Mouse (Mus musculus) MEL-GATA-1-ER (cell line): ENCODE results near the gene Tex264.

ENCODE experiments used
- DNase-seq: peaks from one replicate; pipeline ENCODE4 v3.0.0-alpha.2; 2012; ENCODE audit warnings: low read depth; ENCODE audit errors: extremely low read depth

Tex264 gene

DNA sequence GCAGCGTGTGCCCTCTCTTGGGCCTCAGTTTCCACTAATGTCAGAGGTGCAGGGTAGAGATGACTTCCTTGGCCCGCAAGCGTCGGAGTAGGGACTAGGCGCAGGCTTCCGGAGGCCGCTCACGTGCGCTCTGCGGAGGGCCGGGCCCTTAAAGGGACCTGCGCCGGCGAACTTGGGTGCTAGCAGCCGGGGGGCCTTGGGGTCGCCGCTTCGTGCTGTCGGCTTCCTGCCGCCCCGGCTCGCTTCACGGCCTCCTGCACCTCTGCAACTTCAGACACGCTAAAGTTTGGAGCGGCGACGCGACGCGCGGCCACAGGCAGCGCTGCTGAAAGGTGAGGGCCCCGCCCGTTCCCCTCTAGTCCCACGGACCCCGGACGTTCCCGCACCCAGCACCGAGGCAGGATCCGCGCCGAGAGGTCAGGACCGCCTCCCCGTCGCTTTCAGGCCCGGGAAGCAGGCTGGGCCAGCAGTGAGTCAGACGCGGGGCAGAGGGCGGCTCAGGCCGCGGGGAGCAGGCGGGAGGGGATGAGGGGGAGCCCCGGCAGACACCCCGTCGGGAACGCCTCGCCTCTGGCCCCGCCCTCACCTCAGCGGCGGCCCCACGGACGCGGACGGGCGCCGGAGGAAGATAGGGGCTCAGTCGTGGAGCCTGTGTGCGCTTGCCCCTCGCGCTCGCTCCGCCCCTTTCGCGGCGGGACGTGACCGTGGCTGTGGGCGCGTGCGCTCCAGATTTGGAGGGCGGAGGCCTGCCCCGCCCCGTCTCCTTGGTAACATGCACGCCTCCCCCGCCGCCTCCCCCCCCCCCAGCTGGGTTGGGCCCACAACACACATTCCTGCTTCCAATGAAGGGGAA is at the start of gene Tex264:
Gene Tex264 (minus strand): TSS at position 679 of the 853 bp plus-strand sequence.
- DNase-seq, result peak; percentile 22

DNA sequence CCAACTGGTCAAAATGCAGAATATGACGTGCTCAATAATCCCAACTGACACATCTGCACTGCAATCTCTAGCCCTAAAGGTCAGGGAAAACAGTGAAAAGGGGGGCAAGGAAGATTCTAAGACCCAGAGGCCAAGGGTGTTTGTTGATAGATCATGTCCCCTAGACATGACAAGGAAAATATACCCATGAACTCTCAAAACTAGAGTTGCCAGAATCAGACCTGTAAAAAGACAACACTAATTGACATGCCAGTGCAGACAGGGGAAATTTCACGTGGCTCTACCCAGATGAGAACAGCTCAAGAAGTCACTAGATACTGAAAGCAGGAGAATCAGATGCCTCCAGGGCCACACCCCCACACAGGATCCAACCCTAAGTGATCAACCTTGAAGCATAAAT is 48.0 kb upstream of the Tex264 start:
- DNase-seq, result no peak

DNA sequence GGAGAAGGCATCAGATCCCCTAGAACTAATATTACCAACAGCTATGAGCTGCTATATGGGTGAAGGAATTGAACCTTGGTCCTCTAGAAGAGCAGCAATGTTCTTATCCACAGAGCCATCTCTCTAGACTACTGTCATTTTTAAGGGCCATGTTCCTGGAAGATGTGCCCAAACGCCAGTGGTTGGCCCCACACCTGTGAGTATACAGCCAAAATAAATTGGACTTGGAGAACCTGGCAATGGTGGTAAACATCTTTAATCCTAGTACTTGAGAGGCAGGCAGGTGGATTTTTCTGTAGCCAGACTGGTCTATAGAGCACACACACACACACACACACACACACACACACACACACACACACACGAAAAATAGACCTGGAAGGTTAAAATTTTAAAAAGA is 43.7 kb upstream of the Tex264 start:
- no peak for DNase-seq

DNA sequence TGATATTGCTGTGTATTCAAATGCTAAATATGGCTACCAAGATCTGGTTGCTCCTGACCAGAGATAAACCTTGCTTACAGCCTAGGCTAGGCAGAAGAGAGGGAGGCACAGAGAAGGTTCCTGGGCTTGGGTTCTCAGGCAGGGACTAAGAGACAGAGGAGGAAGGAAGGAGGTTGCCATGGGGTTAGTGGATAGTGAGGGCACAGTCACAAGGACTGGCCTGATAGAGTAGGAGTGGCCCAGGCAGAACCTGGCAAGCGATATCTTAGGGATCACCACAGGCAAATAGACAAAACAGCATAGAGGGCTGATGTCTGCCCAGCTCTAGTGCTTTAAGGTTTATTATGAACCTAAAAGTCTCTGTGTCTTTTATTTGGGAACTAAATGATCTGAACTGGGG is 41.2 kb upstream of the Tex264 start:
- peak; percentile 46 for DNase-seq

DNA sequence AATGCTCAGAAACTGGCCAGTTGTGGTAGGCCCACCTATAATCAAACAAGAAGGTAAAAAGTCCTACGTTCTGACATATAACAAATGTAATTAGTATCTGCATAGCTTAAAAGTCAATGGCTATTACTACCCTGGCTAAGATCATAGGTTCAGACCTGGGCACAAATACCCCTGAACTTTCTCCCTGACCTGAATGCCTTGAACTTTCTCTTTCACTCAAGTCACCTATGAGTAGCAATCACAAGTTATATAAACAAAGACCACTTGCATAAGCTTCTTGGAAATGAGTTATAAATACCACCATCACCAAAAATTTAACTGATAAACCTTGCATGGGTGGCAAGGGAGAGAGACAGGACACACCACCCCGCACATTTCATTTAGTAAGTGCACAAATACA is 39.7 kb upstream of the Tex264 start:
- DNase-seq, result no peak

DNA sequence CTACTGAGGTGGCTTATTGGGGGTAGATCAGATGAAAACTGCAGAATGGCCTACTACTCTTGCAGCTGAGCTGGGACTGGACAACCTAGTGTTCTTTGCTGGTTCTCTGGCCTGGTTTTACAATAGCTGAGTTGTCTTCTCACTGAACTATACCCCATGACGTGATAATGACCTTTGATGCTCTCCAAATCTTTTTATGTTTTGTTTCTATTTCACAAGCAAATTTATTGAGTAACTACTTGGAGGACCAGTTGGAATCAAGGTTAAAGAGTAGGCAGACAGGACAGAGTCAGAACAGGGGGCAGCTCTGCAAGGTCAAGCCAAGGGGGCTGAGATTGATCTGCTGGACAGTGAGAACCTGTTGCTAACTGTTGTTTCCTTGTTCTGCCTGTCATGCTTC is 39.1 kb upstream of the Tex264 start:
- DNase-seq, result no peak

DNA sequence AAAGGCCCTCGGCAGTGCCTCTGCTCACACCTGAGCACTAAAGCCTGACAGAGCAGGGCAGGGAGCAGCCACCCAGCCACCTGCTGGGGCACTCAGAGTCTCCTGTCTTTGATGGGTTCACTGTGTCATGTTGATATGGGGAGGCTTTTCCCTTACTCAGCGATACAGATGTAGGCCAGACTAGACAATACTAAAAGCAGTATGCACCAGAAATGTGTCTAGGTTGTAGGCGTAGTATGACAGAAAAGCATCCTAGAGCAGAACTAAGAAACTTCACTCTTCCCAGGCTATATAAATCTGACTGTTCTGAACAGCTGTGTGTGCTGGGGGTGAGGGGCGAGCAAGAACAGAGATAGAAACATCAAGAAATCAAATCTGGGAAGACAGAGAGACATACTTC is 31.0 kb upstream of the Tex264 start:
- no peak for DNase-seq

DNA sequence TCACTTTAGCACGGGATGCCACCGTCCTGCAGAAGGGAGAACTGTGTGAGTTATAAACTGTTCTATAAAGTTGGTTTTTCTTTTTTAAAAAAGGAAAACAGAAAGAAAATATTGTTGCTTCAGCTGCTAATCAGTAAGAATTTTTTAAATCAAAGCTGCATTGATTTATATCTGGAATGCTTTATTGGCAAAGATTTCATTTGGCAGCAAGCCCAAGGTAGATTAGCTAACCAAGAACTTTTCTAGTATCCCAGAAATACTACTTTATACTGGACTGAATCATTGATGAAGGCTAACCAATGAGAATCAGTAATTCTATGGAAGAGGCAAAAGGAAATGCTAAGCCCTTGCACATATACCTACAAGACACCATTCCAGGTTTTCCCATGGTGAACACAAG is 30.5 kb upstream of the Tex264 start:
- DNase-seq, result no peak

DNA sequence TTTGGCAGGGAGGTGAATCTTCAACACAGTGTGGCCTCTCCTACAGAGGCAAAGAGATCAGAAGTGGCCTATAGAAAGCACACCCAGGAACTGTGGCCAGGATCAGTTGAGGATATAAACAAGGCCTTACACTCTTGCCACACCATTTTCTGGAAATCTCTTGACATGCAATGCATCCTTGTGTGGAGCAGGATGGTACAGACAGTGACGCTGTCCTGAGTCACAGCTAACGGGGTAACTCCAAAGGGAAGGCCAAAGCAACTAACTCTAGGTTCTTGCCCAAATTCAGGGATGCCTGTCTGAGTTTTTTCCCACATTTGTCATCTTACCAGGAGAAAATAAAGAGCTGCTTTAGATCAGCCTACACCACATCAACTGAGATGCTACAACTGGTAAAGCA is 26.7 kb upstream of the Tex264 start:
- no peak for DNase-seq

DNA sequence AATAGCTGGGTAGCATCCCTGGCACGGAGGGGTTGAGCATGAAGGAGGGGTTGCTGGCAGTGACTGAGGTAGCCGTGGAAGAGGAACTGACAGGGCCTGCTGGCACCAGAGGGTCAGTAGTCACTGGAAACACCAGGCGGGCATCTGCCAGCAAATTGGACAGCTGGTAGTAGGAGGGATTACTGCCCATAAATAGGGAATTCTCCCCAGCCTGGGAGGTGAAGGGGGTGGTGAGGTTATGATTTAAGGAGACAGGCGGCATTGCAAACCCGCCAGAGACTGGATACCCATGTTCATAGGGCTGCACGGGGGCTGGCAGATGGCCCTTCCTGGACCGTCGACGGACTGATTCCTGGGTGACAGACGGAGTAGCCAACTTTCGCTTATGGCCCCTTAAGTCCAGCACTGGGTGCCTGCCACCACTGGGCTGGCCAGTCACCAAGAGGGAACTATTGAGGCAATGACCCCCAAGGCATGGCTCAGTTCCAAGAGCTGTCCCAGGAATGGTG is 7.3 kb upstream of the Tex264 start:
- no peak for DNase-seq

DNA sequence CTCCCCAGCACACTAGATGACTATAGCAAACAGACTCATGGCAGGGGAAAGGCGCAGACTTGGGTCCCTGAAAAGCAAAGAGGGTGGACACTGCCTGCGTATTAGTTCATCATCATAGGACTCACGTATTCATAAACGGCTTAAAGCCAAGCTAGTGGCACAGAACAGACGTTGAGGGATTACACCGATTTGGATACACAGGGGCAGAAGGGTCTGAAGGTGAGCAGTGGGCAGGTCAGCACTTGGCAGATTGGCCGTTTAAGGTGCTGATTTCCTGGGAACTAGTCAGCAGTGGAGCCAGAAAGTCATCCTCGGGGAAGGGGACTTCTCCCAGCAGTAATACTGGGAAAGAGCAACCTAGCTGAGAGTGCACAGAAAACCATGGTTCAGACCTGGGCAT is 3.1 kb upstream of the Tex264 start:
- no peak for DNase-seq

DNA sequence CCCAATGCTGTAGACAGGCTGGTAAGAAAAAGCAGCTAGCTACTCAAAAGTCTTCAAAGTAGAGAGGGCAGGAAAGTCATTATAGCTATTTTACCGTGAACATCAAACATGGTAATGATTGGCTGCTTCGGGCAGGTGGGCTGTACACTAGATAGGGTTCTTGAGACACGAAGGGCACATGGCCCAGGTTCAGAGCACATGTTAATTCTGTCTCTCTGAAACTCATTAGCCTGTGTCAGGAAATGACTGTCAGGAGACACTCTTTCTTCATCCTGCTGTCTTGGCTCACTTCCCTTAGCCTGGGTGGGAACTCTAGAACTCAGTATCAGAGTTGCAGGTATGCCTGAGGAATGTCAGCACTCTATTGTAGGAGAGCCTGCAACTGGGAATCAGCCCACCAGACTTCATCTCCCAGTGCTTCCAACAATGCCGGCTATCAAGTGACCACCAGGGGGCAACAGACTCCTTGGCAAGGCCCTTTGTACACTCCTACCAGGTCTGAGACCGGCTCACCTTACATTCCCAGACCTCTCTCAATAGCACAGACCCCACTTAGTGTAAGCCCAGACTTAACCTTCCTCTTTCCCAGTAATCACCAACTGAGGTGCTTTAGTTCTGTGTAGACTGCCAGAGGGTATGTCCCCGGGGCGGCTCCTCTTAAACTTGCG is 1.4 kb upstream of the Tex264 start:
- peak; percentile 59 for DNase-seq

DNA sequence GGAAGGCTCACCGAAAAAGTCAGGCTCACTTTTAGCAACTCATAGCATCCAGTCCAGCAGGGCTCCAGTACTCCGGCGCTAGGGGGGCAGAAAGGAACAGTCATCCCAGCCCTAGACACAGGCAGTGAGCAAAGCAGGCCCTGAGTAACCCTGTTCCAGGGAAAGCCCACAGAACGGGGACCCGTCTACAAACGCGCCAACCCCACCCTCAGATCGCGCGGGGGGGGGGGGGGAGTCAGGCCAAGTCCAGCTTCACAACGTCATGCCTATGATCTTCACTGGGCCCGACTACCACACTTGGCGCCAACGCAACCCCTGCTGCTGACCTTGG is 844 bp downstream of the Tex264 start:
- DNase-seq, result no peak

DNA sequence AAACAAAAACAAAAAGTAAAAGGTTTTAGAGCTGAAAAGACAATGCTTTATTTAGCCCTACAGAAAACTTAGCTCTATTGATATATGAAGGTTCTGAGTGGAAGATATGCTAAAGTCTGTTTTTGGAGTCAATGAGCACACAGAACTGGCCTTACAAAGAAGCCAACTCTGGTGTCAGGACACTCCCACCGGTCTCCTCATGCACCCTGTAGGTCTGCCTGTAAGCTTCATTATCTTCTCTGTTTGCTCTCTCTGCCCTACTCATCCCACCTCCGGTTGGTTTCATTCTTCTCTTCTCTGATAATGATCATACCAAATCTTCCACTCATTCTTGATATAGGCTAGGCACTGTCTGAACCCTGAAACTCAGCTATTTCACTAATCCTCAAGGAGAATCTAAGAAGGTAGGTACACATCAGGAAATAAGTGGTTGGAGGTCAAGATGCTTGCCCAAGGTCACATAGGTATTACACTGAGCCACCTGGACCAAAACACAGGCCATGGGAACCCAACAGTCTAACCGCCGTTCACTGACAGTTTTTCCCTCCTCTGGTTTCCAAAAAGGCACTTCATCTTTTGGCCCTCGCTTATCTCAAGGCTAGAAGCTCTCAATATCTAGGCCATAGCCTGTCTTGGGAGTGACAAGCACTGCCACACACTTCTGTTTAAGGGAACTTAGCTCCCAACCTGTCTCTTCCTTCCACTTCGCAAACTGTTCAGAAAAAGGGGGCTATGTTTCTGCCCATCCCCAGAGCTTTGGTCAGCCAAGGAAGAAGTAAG is 1.4 kb downstream of the Tex264 start:
- DNase-seq, result peak; percentile 55

DNA sequence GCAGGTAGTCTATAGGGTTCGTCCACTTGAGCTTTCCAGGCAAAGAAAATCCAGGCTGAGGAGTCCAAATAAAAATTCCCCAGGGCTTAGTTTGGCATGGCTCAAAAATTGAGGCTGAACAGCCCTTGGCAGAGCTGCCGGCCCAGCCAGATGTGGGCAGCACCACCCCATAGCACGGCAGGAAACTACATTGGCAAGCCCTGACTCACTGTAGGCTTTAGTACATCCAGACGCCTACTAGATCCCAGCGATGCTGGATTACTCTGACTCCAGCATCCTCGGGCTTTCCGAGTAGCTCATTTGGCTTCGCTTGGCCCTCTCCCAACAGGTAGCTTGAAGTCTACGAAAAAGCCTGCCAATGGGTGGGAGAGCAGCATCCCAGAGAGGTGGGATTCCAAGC is 4.7 kb downstream of the Tex264 start:
- DNase-seq, result no peak

DNA sequence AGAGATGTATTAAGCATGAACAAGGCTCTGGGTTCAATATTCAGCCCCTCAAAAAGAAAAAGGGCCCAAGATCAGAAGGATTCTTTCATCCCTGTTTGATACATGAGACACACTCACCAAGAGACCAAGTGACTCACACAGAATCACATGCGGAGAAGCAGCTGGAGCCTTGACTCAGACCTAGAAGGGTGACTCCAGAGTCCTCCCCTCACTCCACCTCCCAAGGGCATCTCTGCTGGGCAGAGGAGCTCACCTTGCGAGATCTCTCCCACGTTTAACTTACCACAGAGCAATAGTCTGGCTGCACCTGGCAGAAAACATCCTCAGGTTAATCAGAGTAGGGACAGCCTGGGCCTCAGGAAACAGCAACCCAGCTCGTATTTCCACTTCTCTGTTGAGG is 7.5 kb downstream of the Tex264 start:
- no peak for DNase-seq

DNA sequence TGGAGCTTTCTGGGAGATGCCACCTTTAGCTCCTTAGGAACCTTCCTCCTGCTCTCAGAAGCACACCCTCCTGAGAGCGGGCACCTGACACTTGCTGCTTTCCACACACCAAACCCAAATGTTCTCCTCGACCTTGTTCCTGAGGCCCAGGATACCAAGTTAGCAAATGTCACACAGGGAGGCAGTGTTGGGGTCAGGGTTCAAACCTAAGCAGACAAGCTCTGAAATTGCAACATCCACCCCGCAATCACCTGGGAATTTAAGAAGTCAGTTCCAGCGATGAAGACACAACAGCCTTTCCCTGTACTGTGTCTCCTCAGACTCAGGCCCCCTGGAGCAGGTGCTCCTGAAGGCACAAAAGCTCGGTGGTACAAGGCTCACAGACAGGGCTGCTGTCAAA is 8.0 kb downstream of the Tex264 start:
- no peak for DNase-seq

DNA sequence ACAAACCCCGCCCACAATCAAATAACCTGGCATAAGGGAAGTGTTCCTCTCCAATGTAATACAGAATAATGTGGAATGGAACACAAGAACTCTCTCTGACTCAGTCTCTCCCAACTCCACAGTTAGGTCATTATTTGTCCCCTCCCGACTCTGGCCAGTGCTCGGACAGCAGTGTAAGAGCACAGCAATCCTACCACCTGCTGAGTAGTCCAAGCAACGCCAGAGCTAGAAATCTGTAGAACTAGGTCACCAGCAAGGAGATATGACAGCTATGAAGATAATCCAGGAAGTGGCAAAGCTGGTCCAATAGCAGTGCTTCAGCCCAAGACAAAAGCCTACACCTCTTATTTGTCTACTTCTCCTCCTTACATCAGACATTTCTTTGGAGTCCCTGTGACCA is 9.2 kb downstream of the Tex264 start:
- no peak for DNase-seq

DNA sequence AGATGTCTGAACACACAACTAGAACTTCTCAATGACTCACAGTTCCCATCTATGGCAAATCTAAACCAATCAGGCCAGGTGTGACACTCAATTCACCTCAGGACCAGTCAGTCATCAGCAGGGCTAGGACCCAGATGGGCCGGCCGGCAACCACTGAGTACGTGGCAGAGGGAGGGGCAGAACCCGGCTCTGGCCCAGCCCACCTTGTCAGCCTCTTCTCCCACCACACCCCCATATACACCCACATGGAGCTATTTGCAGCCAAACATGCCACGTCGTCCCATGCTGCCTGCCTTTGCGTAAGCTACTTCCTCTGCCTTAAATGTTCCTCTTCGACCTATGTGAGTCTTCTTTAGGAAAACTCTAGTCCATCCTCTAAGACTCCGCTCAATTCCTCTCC is 9.8 kb downstream of the Tex264 start:
- DNase-seq, result no peak

DNA sequence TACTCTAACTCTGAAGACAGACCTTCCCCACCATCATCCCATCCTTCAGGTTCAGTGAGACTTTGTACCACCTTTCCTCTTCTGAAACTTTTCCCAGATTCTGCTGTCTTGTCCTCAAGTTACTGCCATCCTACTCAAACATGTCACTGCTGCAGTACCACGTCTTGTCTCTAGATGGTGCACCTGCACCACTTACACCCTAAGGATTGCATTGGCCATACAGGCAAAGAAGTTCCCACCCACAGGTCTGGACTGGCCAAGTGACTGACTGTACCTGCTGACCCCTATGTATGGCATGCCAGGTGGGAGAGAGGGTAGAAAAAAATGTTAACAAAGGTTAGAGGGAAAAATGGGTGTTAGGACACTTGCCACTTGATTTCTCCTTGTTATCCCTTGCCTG is 10.2 kb downstream of the Tex264 start:
- DNase-seq, result peak; percentile 37

DNA sequence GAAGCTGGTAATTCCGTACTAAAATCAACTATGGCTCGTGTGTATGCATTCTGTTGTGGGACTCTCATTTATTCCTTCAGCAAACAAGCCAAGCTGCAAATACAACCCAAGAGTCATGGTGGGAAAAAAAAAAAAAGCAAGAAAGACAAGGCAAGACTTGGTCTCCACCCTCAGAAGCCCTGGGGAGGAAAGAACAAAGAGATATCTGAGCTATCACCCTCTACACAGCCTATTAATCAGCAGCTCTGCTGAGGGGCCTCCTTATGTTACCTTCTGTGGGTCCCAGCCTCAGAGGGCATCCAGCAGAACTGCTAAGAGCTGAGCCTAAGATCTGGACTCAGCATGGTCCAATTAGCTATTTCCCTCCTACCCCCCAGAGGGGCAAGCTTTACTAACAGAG is 11.9 kb downstream of the Tex264 start:
- DNase-seq, result no peak

DNA sequence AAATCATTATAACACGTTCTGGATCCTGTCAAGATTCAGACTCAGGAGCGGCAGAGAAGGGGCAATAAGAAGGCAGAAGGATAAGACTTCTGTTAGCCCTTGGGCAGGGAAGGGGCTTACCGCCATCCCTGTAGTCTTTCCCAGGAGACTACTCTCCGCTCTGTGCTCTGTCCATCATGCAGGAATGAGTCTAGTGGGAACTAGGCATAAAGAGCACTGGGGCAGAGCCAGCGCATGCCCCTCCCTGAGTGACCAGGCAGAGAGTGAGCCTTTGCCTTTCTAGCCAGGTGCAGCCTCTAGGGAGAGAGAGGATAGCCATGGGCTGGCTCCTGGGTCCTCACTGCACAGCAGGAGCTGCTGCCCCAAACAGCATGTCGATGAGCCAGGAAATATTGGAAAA is 20.9 kb downstream of the Tex264 start:
- no peak for DNase-seq
